Comparison of ENCODE assay signal across 20 mouse cellular contexts in the genomic region with DNA sequence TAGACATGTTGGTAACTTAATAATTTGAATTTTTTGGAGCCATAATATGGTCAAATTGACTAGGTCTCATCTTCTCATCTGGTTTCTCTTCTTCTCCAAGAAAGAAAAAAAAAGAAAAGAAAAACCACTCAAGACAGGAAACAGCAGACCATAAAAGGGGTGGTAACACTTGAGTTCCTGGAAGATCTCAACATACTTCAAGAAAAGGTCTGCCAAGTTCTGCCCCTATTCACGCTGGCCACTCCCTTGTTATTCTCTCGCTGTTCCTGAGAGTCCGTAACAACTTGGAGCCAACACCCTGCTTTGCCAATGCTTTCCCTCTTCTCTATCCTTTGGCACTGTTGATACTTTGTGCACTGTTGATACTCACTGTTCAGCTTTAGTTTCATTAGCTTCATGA.
DNase-seq lines count a peak whose midpoint lies in the region; ATAC-seq lines count a peak whose summit lies in the region.
"Had no signal": no experiment of that assay in that cellular context is flagged by ENCODE, and none has a peak within 500 bp of the region (broad histone marks: within the 10 kb centered on the region; RNA-seq: fewer than 3 reads in every experiment).

No protein-coding gene starts in this region.

- peaks cover 3% of the 10 kb centered on the region; the same call in 1 of the 2 replicates for H3K4me1 ChIP-seq in lung, embryonic 16.5 days (replicated peaks; ENCODE audit: control insufficient read depth, insufficient read depth, low read length)
- no peaks in the 10 kb centered on the region for H3K4me1 ChIP-seq in midbrain, embryonic 11.5 days (ENCODE audit: control insufficient read depth, insufficient read depth, low read length)
- H3K4me1 ChIP-seq: forebrain, embryonic 15.5 days; limb, embryonic 10.5 days; midbrain, embryonic 13.5 days; neural tube, embryonic 13.5 days had no signal

- no peaks in the 10 kb centered on the region for H3K27me3 ChIP-seq in lung, embryonic 16.5 days (ENCODE audit: control insufficient read depth, insufficient read depth, low read depth, low read length)
- H3K27me3 ChIP-seq in midbrain, embryonic 11.5 days (ENCODE audit: control insufficient read depth, insufficient read depth, low read length), result no peaks in the 10 kb centered on the region
- H3K27me3 ChIP-seq: forebrain, embryonic 15.5 days; midbrain, embryonic 13.5 days; neural tube, embryonic 13.5 days had no signal

- peak; percentile 79 for ATAC-seq in CD4-positive, CD25-positive, alpha-beta regulatory T cell, adult 4 months
- ATAC-seq in lung, embryonic 16.5 days (ENCODE audit: low read depth), result peak; percentile 26; the same call in 1 of the 2 replicates
- ATAC-seq in megakaryocyte, adult 5-6 weeks (ENCODE audit: poor library complexity, severe bottlenecking), result 0 out of 2 replicates have a peak, but pooled peaks have one; percentile 46
- no peak for ATAC-seq in midbrain, embryonic 11.5 days (ENCODE audit: low FRiP score)
- ATAC-seq: forebrain, embryonic 15.5 days; hindbrain, postnatal 0 days; midbrain, embryonic 13.5 days; Patski had no signal

- intact Hi-C loops in left cerebral cortex, postnatal 25 days (cut with DNase I), result no loop called here

- H3K9me3 ChIP-seq in lung, embryonic 16.5 days (ENCODE audit: control insufficient read depth, low read length), result no peaks in the 10 kb centered on the region
- H3K9me3 ChIP-seq in midbrain, embryonic 11.5 days (ENCODE audit: control insufficient read depth, low read length), result no peaks in the 10 kb centered on the region
- H3K9me3 ChIP-seq: forebrain, embryonic 15.5 days; limb, embryonic 10.5 days; midbrain, embryonic 13.5 days; neural tube, embryonic 13.5 days had no signal

- H3K36me3 ChIP-seq in lung, embryonic 16.5 days (ENCODE audit: control insufficient read depth, insufficient read depth, low read length), result no peaks in the 10 kb centered on the region
- H3K36me3 ChIP-seq in midbrain, embryonic 11.5 days (ENCODE audit: control insufficient read depth, insufficient read depth, low read length), result no peaks in the 10 kb centered on the region
- H3K36me3 ChIP-seq: forebrain, embryonic 15.5 days; limb, embryonic 10.5 days; midbrain, embryonic 13.5 days; neural tube, embryonic 13.5 days had no signal

- WGBS in lung, embryonic 16.5 days, result 53% methylated on average over 3 of the region's 3 CpGs
- WGBS in midbrain, embryonic 11.5 days, result 93% methylated on average over 3 of the region's 3 CpGs

- no peak overlapping the region for H3K9ac ChIP-seq in lung, embryonic 16.5 days (ENCODE audit: low read length)
- H3K9ac ChIP-seq in midbrain, embryonic 11.5 days (ENCODE audit: low read length), result no peak overlapping the region
- H3K9ac ChIP-seq: forebrain, embryonic 15.5 days; lung, embryonic 14.5 days; midbrain, embryonic 13.5 days; neural tube, embryonic 13.5 days had no signal

- no peak overlapping the region for H3K4me2 ChIP-seq in lung, embryonic 16.5 days (ENCODE audit: low read depth, low read length)
- H3K4me2 ChIP-seq in midbrain, embryonic 11.5 days, result no peak overlapping the region
- H3K4me2 ChIP-seq: forebrain, embryonic 15.5 days; liver, embryonic 11.5 days; lung, embryonic 14.5 days; midbrain, embryonic 13.5 days; neural tube, embryonic 13.5 days had no signal

- no peak overlapping the region for H3K27ac ChIP-seq in lung, embryonic 16.5 days (ENCODE audit: low read length)
- H3K27ac ChIP-seq in midbrain, embryonic 11.5 days (ENCODE audit: low read depth, low read length), result no peak overlapping the region
- H3K27ac ChIP-seq: forebrain, embryonic 15.5 days; hindbrain, postnatal 0 days; limb, embryonic 10.5 days; midbrain, embryonic 13.5 days; neural tube, embryonic 13.5 days had no signal

- peak; percentile 45 for DNase-seq in CD4-positive helper T cell, adult 2 months (ENCODE audit: low read depth, low spot score)
- DNase-seq in left cerebral cortex, postnatal 25 days (ENCODE audit: low spot score in 2 of 2), result no peak
- DNase-seq in testis, postnatal 14 days (ENCODE audit: low spot score), result no peak
- DNase-seq in midbrain, embryonic 11.5 days (ENCODE audit: low spot score, missing footprints), result no peak
- DNase-seq: adrenal gland, postnatal 14 days; cerebellum, postnatal 10 days; embryo, embryonic 11 days; kidney, adult 2 months; kidney, postnatal 14 days; lung, embryonic 14.5 days had no signal

- H3K4me3 ChIP-seq in lung, embryonic 16.5 days (ENCODE audit: low read length), result no peak overlapping the region
- no peak overlapping the region for H3K4me3 ChIP-seq in midbrain, embryonic 11.5 days (ENCODE audit: low read depth, low read length)
- H3K4me3 ChIP-seq: forebrain, embryonic 15.5 days; limb, embryonic 10.5 days; midbrain, embryonic 13.5 days; neural tube, embryonic 13.5 days had no signal
